Mouse (Mus musculus) myocyte (in vitro differentiated cells): ENCODE data around the gene Itpkb. TPM values are rescaled to one million over a fixed set of nuclear protein-coding genes. Genes with fewer than 3 reads are reported as not detected.
"Not testable (repeated sequence)": the region's sequence is repeated elsewhere in the genome, so short reads cannot be mapped to it uniquely, and the experiment has no call there.

Source experiments
- H3K27me3 ChIP-seq: one replicate; pipeline ENCODE4 v1.6.1; 2011; ENCODE audit not compliant: control insufficient read depth, insufficient read depth, insufficient read length
- H3K36me3 ChIP-seq: one replicate; pipeline ENCODE4 v1.6.1; 2011; ENCODE audit not compliant: control insufficient read depth, insufficient read depth
- H3K4me2 ChIP-seq: one replicate; pipeline ENCODE4 v1.6.1; 2011; ENCODE audit warnings: low read depth, control low read depth
- H3K4me3 ChIP-seq: one replicate; pipeline ENCODE4 v1.5.1; 2011; ENCODE audit warnings: mild to moderate bottlenecking, control low read depth, moderate library complexity
- H3K79me2 ChIP-seq: one replicate; pipeline ENCODE4 v1.6.1; 2011; ENCODE audit not compliant: control insufficient read depth, insufficient read depth
- H3ac ChIP-seq: one replicate; pipeline ENCODE4 v1.6.1; 2011; ENCODE audit not compliant: control insufficient read depth, insufficient read length
- CEBPB ChIP-seq: IDR thresholded peaks from 2 replicates; pipeline ENCODE4 v1.6.1; 2011; ENCODE audit warnings: mild to moderate bottlenecking, moderate library complexity; ENCODE audit not compliant: poor library complexity, insufficient read depth, severe bottlenecking
- E2F4 ChIP-seq: IDR thresholded peaks from one replicate; pipeline ENCODE4 v1.6.1; 2011; ENCODE audit warnings: mild to moderate bottlenecking, control low read depth, moderate library complexity; ENCODE audit not compliant: insufficient read depth
- MAX ChIP-seq: IDR thresholded peaks from one replicate; pipeline ENCODE4 v1.6.1; 2011; ENCODE audit warnings: low read depth, mild to moderate bottlenecking, control low read depth
- MYOD1 ChIP-seq, 3 experiments: IDR thresholded peaks; one replicate each; pipeline ENCODE4 v1.6.1; 2011; ENCODE audit warnings: control low read depth in 2 of 3, low read depth in 2 of 3, mild to moderate bottlenecking in 2 of 3, moderate library complexity in 1 of 3; ENCODE audit not compliant: insufficient read length in 2 of 3, control insufficient read depth in 1 of 3
- MYOG ChIP-seq, 3 experiments: IDR thresholded peaks; one replicate each; pipeline ENCODE4 v1.6.1; 2011; ENCODE audit warnings: control low read depth in 2 of 3, low read depth in 2 of 3, mild to moderate bottlenecking in 2 of 3; ENCODE audit not compliant: insufficient read length in 2 of 3, control insufficient read depth in 1 of 3, insufficient read depth in 1 of 3
- POLR2A ChIP-seq: IDR thresholded peaks from one replicate; pipeline ENCODE4 v1.6.1; 2011; ENCODE audit warnings: low read depth, mild to moderate bottlenecking, control low read depth, moderate library complexity; ENCODE audit not compliant: insufficient read length
- POLR2AphosphoS2 ChIP-seq: IDR thresholded peaks from one replicate; pipeline ENCODE4 v1.6.1; 2011; ENCODE audit warnings: low read depth, control low read depth; ENCODE audit not compliant: insufficient read length
- REST ChIP-seq: IDR thresholded peaks from one replicate; pipeline ENCODE4 v1.6.1; 2011; ENCODE audit warnings: mild to moderate bottlenecking, control low read depth, moderate library complexity; ENCODE audit not compliant: insufficient read depth, insufficient read length
- SRF ChIP-seq: IDR thresholded peaks from one replicate; pipeline ENCODE4 v1.6.1; 2011; ENCODE audit warnings: low read depth; ENCODE audit not compliant: control insufficient read depth, insufficient read length
- TCF12 ChIP-seq: IDR thresholded peaks from one replicate; pipeline ENCODE4 v1.6.1; 2011; ENCODE audit warnings: mild to moderate bottlenecking, control low read depth; ENCODE audit not compliant: poor library complexity, insufficient read depth, severe bottlenecking
- TCF3 ChIP-seq: IDR thresholded peaks from one replicate; pipeline ENCODE4 v1.6.1; 2011; ENCODE audit warnings: low read depth, control low read depth; ENCODE audit not compliant: insufficient read length
- USF1 ChIP-seq: IDR thresholded peaks from one replicate; pipeline ENCODE4 v1.6.1; 2011; ENCODE audit warnings: low read depth, mild to moderate bottlenecking, control low read depth, moderate library complexity
- polyA plus RNA-seq: library from polyadenylated mRNA; unstranded; fragments of >200 nt; fragmentation: generic; extraction: Trizol; gene quantifications from one replicate; pipeline ENCODE4 v1.2.1, GENCODE M21; 2012; ENCODE audit warnings: missing spikeins

The Itpkb gene
- polyA plus RNA-seq, 1 experiment: 1.1 TPM

- no peak overlapping the region for H3ac ChIP-seq
- H3K27me3 ChIP-seq: peaks cover 5% of the 10 kb centered on the region
- H3K36me3 ChIP-seq: no peaks in the 10 kb centered on the region
- no peak overlapping the region for H3K4me3 ChIP-seq
- no peak overlapping the region for H3K4me2 ChIP-seq
- TF ChIP-seq E2F4: no peak
- TF ChIP-seq MYOD1 (IDR thresholded peaks at IDR 0.05; ENCODE audit: control insufficient read depth in 1 of 3, insufficient read length in 2 of 3, low read depth in 2 of 3): no peak
- TF ChIP-seq SRF: no peak
- no peak for TF ChIP-seq USF1
- TF ChIP-seq MYOG (IDR thresholded peaks at IDR 0.05; ENCODE audit: control insufficient read depth in 1 of 3, insufficient read depth in 1 of 3, insufficient read length in 2 of 3, low read depth in 2 of 3): no peak
- no peak for TF ChIP-seq POLR2A
- TF ChIP-seq TCF12: no peak
- TF ChIP-seq POLR2AphosphoS2: no peak
- no peak for TF ChIP-seq REST
- TF ChIP-seq CEBPB: no peak
- no peak for TF ChIP-seq MAX
- TF ChIP-seq TCF3: no peak
- no peaks in the 10 kb centered on the region for H3K79me2 ChIP-seq
These were observed 37.8 kb downstream of the Itpkb start for GRCm38 (mm10) chr1:180368112-180368511.

GRCm38 (mm10) chr1:180368646-180369045 lies 38.4 kb downstream of the Itpkb start:
- no peak for TF ChIP-seq TCF3
- TF ChIP-seq POLR2A: no peak
- no peak for TF ChIP-seq USF1
- TF ChIP-seq MYOD1 (IDR thresholded peaks at IDR 0.05; ENCODE audit: control insufficient read depth in 1 of 3, insufficient read length in 2 of 3, low read depth in 2 of 3): no peak
- TF ChIP-seq CEBPB: no peak
- no peak for TF ChIP-seq TCF12
- no peak for TF ChIP-seq E2F4
- no peak for TF ChIP-seq MAX
- no peak for TF ChIP-seq REST
- TF ChIP-seq SRF: no peak
- peaks cover 10% of the 10 kb centered on the region for H3K27me3 ChIP-seq
- no peaks in the 10 kb centered on the region for H3K79me2 ChIP-seq
- H3K4me2 ChIP-seq: no peak overlapping the region
- H3K4me3 ChIP-seq: no peak overlapping the region
- no peaks in the 10 kb centered on the region for H3K36me3 ChIP-seq
- H3ac ChIP-seq: no peak overlapping the region

GRCm38 (mm10) chr1:180370858-180371652 lies 40.8 kb downstream of the Itpkb start:
- Histone ChIP-seq H3K79me2 (no peaks in the 10 kb centered on the region), H3ac (no peak overlapping the region), H3K4me3 (no peak overlapping the region), H3K27me3 (peaks cover 17% of the 10 kb centered on the region), H3K4me2 (no peak overlapping the region), H3K36me3 (no peaks in the 10 kb centered on the region)
- TF ChIP-seq REST: no peak
- TF ChIP-seq E2F4: no peak
- no peak for TF ChIP-seq USF1

- not testable (repeated sequence) for H3ac ChIP-seq, H3K4me2 ChIP-seq, H3K79me2 ChIP-seq, H3K36me3 ChIP-seq, H3K4me3 ChIP-seq
- H3K27me3 ChIP-seq: peaks cover 19% of the 10 kb centered on the region
These were observed 42.0 kb downstream of the Itpkb start for GRCm38 (mm10) chr1:180372258-180372657.

- no peaks in the 10 kb centered on the region for H3K79me2 ChIP-seq
- no peak overlapping the region for H3K4me2 ChIP-seq
- H3K27me3 ChIP-seq: peaks cover 19% of the 10 kb centered on the region
- H3K4me3 ChIP-seq: no peak overlapping the region
- H3K36me3 ChIP-seq: no peaks in the 10 kb centered on the region
- H3ac ChIP-seq: no peak overlapping the region
- TF ChIP-seq POLR2A (no peak), CEBPB (no peak), MYOD1 (IDR thresholded peaks at IDR 0.05; ENCODE audit: control insufficient read depth in 1 of 3, insufficient read length in 2 of 3, low read depth in 2 of 3) (no peak), POLR2AphosphoS2 (no peak), E2F4 (no peak), USF1 (no peak), MAX (no peak), TCF12 (no peak), TCF3 (no peak)
These were observed 46.3 kb downstream of the Itpkb start for GRCm38 (mm10) chr1:180376598-180376997.

- no peak overlapping the region for H3K4me2 ChIP-seq
- no peaks in the 10 kb centered on the region for H3K36me3 ChIP-seq
- H3K4me3 ChIP-seq: no peak overlapping the region
- no peak overlapping the region for H3ac ChIP-seq
- peaks cover 8% of the 10 kb centered on the region for H3K27me3 ChIP-seq
- no peaks in the 10 kb centered on the region for H3K79me2 ChIP-seq
- TF ChIP-seq MYOG (IDR thresholded peaks at IDR 0.05; ENCODE audit: control insufficient read depth in 1 of 3, insufficient read depth in 1 of 3, insufficient read length in 2 of 3, low read depth in 2 of 3): no peak
- TF ChIP-seq POLR2AphosphoS2: no peak
- no peak for TF ChIP-seq SRF
- TF ChIP-seq REST: no peak
- no peak for TF ChIP-seq TCF12
- TF ChIP-seq TCF3: no peak
- TF ChIP-seq MAX: no peak
- TF ChIP-seq CEBPB: no peak
- TF ChIP-seq E2F4: no peak
- no peak for TF ChIP-seq MYOD1 (IDR thresholded peaks at IDR 0.05; ENCODE audit: control insufficient read depth in 1 of 3, insufficient read length in 2 of 3, low read depth in 2 of 3)
- no peak for TF ChIP-seq USF1
- no peak for TF ChIP-seq POLR2A
These were observed 49.3 kb downstream of the Itpkb start for GRCm38 (mm10) chr1:180379559-180379958.
